Mouse (Mus musculus): Measurements from ENCODE around the gene Dtx4. TPM values are rescaled to one million over a fixed set of nuclear protein-coding genes. Genes with fewer than 3 reads are reported as not detected.

Dtx4 gene
- polyA plus RNA-seq, 1 experiment from 2014 or later: 54.9 TPM

DNA sequence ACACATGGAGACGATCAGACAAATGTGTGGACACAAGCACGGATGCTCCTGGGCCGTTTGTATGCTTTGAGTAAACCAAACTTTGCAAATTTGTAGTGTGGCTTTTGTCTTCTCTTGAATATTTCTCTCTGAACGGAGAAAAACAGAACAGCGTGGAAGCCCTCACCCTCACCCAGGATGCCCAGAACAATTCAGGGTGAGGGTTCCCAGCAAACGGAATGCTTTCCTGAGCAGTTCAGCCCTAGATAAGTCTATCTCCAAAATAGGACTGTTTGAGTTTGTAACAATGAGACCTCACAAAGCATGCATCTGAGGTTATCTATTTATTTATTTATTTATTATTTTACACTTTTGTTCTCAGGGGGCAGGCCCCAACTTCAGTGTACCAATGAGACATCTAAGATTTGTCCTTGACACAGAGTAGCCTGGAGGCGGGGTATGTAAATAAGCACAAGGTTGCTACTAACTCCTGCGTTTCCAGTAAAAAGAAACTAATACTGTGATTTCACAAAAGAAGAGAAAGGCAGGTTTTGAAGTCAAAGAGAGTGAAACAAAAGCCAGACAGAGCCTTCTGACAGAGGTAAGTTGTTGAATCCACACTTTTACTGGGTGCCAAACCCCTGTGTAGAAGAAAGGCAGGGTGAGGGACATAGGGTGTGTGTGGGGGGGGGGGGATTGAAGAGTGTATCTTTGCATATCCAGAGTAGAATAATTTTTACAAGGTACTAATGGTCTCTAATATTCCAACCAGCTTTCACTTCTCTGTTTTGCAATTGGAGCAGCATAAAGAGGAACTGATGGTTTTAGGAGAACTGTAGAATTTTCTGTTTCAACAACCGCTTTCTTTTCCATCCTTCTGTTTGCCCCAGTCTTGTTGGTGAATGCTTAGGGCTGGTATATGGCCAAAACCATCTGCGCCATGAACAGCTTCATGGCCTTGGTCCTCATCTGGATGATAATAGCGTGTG, 40.7 kb downstream of the Dtx4 start, which contains the start of gene Mpeg1:
Gene Mpeg1, plus strand, starts transcription at position 498 of the 968 bp plus-strand sequence.
- Histone ChIP-seq H3K27me3 (ENCODE audit: low read depth, poor library complexity, severe bottlenecking) (no peaks in the 10 kb centered on the region), H3K36me3 (peaks cover 22% of the 10 kb centered on the region), H3K4me1 (peaks cover 9% of the 10 kb centered on the region; the same call in 1 of the 2 replicates), H3K9me3 (replicated peaks) (no peaks in the 10 kb centered on the region), H3K27ac (replicated peaks) (no peak within 1 kb of the TSS), H3K4me3 (no peak within 1 kb of the TSS)
- no peak for DNase-seq (ENCODE audit: low spot score)
- WGBS: 88% methylated on average over 11 of the region's 11 CpGs

DNA sequence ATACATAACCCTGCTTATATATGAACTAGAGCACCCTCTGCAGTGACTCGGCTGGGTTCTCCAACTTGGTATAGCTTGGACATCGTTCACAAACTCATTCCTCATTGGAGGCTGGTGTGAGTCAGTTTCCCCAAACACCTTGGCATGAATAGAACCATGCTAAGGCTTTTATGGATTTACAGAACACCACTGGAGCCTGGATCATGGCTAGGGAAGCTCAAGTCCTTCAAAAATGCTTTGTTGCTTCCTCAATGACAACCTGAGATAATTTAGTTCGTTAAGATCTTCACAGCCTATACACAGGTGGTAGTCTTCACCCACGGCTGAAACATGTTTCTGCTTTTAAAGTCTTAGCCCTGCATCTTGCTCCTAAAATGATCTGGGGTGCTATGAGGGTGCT, 41.7 kb downstream of the Dtx4 start:
- H3K36me3 ChIP-seq: peaks cover 12% of the 10 kb centered on the region; the same call in 1 of the 2 replicates
- H3K27me3 ChIP-seq (ENCODE audit: low read depth, poor library complexity, severe bottlenecking): no peaks in the 10 kb centered on the region
- H3K4me1 ChIP-seq: peaks cover 9% of the 10 kb centered on the region; the same call in 1 of the 2 replicates
- H3K27ac ChIP-seq (replicated peaks): no peak overlapping the region
- no peak overlapping the region for H3K4me3 ChIP-seq
- DNase-seq (ENCODE audit: low spot score): no peak
- no peaks in the 10 kb centered on the region for H3K9me3 ChIP-seq (replicated peaks)
- WGBS: 91% methylated on average over 4 of the region's 4 CpGs

DNA sequence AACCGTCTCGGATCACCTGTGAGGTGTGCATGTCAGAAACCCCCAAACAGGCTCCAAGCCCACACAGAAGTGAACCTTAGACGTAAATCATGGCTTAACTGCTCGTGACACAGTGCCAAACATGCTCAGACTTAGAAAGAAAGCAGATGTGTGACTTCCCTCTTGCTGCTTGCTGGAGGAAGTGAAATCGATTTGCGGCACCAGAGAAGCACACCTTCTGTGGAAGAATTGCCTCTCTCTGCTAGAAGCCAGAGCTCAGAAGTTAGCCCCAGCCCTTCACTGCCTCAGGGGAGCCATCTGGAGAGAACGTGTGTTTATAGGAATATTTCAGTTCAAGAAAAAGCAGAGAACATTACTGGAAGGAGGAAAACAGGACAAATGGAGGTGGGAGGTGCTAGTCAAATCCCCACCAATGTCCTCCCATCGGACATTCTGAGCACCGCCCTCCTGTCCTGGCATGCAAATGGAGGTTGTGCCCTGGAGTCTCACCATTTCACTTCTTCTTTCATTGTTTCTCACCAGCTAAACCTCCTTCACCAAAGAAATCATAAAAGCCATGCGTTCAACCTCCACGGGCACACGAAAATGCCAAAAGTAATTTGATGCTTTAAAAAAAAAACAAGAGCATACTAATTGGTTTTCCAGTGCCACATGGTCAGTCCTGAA, 43.7 kb downstream of the Dtx4 start:
- DNase-seq (ENCODE audit: low spot score): no peak
- H3K27me3 ChIP-seq (ENCODE audit: low read depth, poor library complexity, severe bottlenecking): no peaks in the 10 kb centered on the region
- no peak overlapping the region for H3K27ac ChIP-seq (replicated peaks)
- H3K9me3 ChIP-seq (replicated peaks): no peaks in the 10 kb centered on the region
- no peak overlapping the region for H3K4me3 ChIP-seq
- no peaks in the 10 kb centered on the region for H3K36me3 ChIP-seq
- no peaks in the 10 kb centered on the region for H3K4me1 ChIP-seq
- 92% methylated on average over 12 of the region's 12 CpGs for WGBS

DNA sequence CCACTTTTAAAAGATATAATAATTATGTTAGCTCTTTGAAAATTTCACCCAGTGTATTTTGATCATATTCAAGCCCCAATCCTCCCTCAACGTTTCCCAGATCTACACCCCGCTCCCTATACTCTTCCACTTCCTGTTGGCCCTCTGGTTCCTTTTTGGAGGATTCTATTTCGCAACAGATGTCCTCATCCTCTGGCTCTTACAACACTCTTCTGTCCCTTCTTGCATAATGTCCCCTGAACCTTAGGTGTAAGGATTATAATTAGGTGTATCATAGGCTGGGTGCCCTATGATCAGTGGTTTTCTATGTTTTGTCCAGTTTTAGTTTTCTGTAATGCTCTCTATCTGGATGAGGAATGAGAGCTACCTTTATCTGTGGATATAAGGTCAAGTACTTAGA, 56.2 kb downstream of the Dtx4 start:
- H3K4me1 ChIP-seq: 0 out of 2 replicates have a peak, but pooled peaks cover 4% of the 10 kb centered on the region
- WGBS: 86% methylated on average over 3 of the region's 3 CpGs
- H3K27me3 ChIP-seq (ENCODE audit: low read depth, poor library complexity, severe bottlenecking): no peaks in the 10 kb centered on the region
- no peak overlapping the region for H3K27ac ChIP-seq (replicated peaks)
- no peak overlapping the region for H3K4me3 ChIP-seq
- no peak for DNase-seq (ENCODE audit: low spot score)
- no peaks in the 10 kb centered on the region for H3K9me3 ChIP-seq (replicated peaks)
- H3K36me3 ChIP-seq: no peaks in the 10 kb centered on the region

DNA sequence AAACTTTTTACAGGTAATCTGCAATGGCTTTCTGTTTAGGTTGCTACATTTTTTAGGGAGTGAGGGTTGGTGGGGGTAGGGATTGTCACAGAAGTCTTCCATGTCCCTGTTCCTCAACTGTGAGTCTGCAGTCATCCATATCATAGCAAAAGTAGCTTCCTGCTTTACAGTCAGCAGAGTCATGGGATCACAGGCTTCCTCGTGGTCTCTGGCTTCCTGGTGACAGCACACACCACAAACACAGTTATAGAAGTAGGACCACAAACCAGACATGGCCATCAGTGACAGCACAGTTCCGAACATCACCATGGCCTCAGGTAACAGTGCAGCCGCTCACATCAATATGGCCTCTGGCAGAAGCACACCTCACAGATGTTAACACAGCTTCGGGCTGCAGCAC, 58.7 kb downstream of the Dtx4 start:
- Histone ChIP-seq H3K9me3 (replicated peaks) (no peaks in the 10 kb centered on the region), H3K27me3 (ENCODE audit: low read depth, poor library complexity, severe bottlenecking) (no peaks in the 10 kb centered on the region), H3K27ac (replicated peaks) (no peak overlapping the region), H3K36me3 (no peaks in the 10 kb centered on the region), H3K4me1 (0 out of 2 replicates have a peak, but pooled peaks cover 4% of the 10 kb centered on the region), H3K4me3 (no peak overlapping the region)
- WGBS: 85% methylated on average over 4 of the region's 4 CpGs
- DNase-seq (ENCODE audit: low spot score): no peak

DNA sequence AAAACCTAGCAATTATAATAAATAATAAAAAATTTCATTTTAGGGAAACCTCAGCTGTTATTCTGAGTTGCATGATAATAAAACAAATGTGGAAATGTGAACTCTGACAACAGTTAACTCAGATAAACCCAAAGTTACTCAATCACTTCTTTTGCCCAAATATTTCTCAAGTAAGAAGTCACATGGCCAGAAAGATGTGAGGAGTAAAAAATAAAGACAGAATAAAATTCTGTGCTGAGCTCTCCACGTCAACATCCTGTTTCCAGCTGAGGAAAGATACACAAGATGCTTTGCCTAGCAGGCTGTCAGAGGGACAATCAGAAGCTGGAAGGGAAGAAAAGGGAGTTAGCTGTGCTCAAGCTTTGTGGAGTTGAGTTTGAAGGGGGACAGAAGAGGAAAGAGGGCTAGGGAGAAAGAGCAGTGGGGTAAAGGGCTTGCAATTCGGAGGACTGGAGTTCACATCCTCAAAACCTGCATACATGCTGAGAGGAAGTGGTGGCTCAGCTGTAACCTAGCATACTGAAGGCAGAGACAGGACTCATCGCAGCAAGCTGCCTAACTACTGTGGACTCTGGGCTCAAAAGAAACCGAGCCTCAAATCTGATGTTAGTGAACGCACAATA, 61.0 kb downstream of the Dtx4 start:
- no peak overlapping the region for H3K27ac ChIP-seq (replicated peaks)
- H3K36me3 ChIP-seq: no peaks in the 10 kb centered on the region
- no peak overlapping the region for H3K4me3 ChIP-seq
- WGBS: 72% methylated on average over 5 of the region's 5 CpGs
- no peaks in the 10 kb centered on the region for H3K27me3 ChIP-seq (ENCODE audit: low read depth, poor library complexity, severe bottlenecking)
- DNase-seq (ENCODE audit: low spot score): no peak
- no peaks in the 10 kb centered on the region for H3K9me3 ChIP-seq (replicated peaks)
- H3K4me1 ChIP-seq: 0 out of 2 replicates have a peak, but pooled peaks cover 4% of the 10 kb centered on the region

DNA sequence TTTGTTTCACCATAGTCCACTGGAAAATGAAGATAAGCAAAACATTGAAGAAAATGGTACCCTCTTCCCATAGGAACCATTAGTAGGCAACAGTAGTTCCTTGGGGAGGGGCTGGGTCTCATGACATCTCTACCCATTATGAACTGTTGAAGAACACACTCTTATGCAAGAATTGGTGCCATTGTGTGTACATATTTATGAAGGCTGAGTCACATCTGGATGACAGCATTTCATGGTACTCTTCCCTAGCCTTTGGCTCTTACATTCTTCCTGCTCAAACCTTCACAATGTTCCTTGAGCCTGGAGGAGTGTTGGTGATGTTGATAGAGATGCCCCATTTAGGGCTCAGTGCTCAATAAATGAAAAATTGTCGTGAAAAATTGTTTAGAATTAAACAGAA, 61.7 kb downstream of the Dtx4 start:
- WGBS: 63% methylated on average over 1 of the region's 1 CpGs
- no peak overlapping the region for H3K4me3 ChIP-seq
- DNase-seq (ENCODE audit: low spot score): no peak
- no peak overlapping the region for H3K27ac ChIP-seq (replicated peaks)
- no peaks in the 10 kb centered on the region for H3K36me3 ChIP-seq
- H3K9me3 ChIP-seq (replicated peaks): no peaks in the 10 kb centered on the region
- H3K4me1 ChIP-seq: 0 out of 2 replicates have a peak, but pooled peaks cover 4% of the 10 kb centered on the region
- H3K27me3 ChIP-seq (ENCODE audit: low read depth, poor library complexity, severe bottlenecking): no peaks in the 10 kb centered on the region

DNA sequence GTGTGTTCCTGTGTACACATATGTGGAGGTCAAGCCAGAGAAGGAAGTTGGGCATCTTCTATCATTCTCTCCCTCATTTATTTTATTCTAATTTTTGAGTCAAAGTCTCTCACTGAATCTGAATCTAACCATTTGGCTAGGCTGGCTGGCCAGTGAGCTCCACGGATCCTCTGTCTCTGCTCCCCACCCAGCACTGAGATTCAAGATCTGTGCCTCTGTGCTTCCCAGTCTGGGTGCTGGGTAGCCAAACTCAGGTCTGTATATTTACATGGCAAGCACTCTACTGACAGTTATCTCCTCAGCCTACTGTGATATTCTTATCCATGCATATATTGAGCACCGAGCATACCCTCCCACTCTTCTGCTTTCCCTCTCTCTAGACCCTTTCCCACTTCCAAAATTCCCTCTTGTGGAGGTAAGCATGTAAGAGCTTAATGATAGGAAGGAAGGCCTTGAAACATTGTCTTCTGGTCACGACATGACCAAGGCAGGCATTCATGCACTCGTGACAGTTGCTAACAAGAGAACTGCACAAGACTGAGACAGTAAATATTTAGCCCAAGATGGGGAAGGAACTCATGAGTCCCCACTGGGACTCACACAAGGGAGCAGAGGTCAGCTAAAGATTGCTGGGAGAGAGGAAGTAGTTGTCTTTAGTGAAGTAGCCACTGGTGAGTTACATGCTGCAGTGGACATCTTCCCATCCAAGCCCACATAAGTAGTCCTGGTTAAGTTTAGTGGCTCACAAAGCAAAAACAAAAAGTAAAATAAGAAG, 65.3 kb downstream of the Dtx4 start:
- no peak for DNase-seq (ENCODE audit: low spot score)
- Histone ChIP-seq H3K4me3 (no peak overlapping the region), H3K36me3 (no peaks in the 10 kb centered on the region), H3K4me1 (0 out of 2 replicates have a peak, but pooled peaks cover 4% of the 10 kb centered on the region), H3K9me3 (replicated peaks) (no peaks in the 10 kb centered on the region), H3K27ac (replicated peaks) (no peak overlapping the region), H3K27me3 (ENCODE audit: low read depth, poor library complexity, severe bottlenecking) (no peaks in the 10 kb centered on the region)
- 85% methylated on average over 4 of the region's 4 CpGs for WGBS

DNA sequence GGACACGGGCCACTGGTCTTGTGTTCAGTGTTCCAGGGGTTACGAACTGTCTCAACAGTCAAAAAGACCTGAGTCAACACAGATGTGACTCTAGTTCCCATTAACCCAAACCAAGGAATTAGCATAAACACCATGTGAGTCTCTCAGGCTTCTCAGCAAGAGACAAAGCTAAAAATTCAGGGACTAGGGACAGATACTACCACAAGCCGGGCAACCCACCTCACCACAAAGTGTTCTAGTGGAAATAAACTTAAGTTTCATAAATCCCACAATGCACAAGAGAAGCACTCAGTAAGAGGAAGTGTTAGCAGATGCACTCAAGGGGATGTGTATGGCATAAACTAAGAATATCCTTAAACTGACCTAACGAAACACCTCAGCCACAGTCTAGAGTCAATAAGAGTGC, 66.2 kb downstream of the Dtx4 start:
- no peak for DNase-seq (ENCODE audit: low spot score)
- Histone ChIP-seq H3K4me1 (no peaks in the 10 kb centered on the region), H3K36me3 (no peaks in the 10 kb centered on the region), H3K9me3 (replicated peaks) (no peaks in the 10 kb centered on the region), H3K27me3 (ENCODE audit: low read depth, poor library complexity, severe bottlenecking) (no peaks in the 10 kb centered on the region), H3K27ac (replicated peaks) (no peak overlapping the region), H3K4me3 (no peak overlapping the region)
- 88% methylated on average over 4 of the region's 4 CpGs for WGBS

DNA sequence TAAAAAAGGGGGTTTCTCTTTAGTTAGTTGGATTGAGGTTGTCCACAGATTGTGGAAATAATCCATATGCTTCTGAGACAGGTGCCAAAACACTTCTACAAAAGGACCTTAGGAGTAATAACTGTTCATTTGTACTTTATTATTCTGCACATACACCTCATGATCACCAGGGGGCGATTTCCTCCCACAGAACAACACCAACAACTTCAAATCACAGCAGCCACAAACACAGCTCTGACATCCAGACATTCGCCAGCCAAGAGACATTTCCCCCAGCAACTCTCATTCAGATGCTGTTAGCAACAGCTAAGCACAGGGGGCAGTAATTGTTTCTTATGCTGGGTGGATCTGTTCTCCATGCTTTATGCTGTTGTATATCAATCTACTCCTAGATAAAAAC, 68.2 kb downstream of the Dtx4 start:
- Histone ChIP-seq H3K9me3 (replicated peaks) (no peaks in the 10 kb centered on the region), H3K36me3 (no peaks in the 10 kb centered on the region), H3K4me1 (no peaks in the 10 kb centered on the region), H3K4me3 (no peak overlapping the region), H3K27me3 (ENCODE audit: low read depth, poor library complexity, severe bottlenecking) (no peaks in the 10 kb centered on the region), H3K27ac (replicated peaks) (no peak overlapping the region)
- WGBS: 15% methylated on average over 2 of the region's 2 CpGs
- DNase-seq (ENCODE audit: low spot score): peak; percentile 31

DNA sequence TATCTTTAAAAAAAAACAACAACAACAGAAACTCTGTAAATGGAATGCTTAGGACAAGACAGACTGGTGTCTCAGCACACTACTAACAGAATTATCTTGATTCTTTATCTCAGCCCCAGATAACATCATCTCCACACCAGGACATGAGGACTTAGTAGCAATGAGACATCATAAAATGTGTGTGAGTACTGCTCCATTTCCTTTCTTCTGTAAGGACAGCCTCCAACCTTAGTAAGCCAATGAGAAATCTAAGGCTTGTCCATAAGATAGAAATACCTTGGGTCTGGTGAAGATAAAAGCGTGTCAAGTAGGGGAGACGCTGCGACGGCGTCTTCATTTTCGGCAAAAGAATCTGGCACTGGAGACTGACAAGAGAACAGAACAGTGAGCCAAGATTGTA, 73.6 kb downstream of the Dtx4 start, which contains the start of gene Pfpl:
Gene Pfpl, plus strand, starts transcription at position 301 of the 400 bp plus-strand sequence.
- H3K4me1 ChIP-seq: no peaks in the 10 kb centered on the region
- WGBS: 96% methylated on average over 6 of the region's 6 CpGs
- H3K27me3 ChIP-seq (ENCODE audit: low read depth, poor library complexity, severe bottlenecking): no peaks in the 10 kb centered on the region
- H3K36me3 ChIP-seq: no peaks in the 10 kb centered on the region
- H3K27ac ChIP-seq (replicated peaks): no peak within 1 kb of the TSS
- no peak within 1 kb of the TSS for H3K4me3 ChIP-seq
- no peak for DNase-seq (ENCODE audit: low spot score)
- H3K9me3 ChIP-seq (replicated peaks): no peaks in the 10 kb centered on the region

DNA sequence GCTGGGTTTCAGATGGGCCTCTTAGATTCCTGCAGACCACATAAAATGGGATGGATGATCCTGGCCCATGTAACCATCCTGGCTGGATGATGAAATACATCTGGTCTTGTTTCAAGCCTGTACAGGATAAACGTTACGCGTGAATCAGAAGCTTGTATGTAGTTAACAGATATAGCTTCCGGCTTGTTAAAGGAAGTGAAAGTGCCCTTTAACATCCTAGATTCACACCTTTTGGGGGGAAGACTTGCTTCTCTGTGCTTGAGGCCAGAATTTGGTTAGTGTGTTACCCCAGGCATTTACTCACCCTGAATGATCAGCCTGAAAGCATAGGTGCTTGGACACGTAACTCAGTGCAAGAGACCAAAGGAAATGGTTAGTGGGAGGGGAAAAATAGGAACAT, 74.2 kb downstream of the Dtx4 start:
- Histone ChIP-seq H3K36me3 (no peaks in the 10 kb centered on the region), H3K27me3 (ENCODE audit: low read depth, poor library complexity, severe bottlenecking) (no peaks in the 10 kb centered on the region), H3K4me3 (no peak overlapping the region), H3K4me1 (no peaks in the 10 kb centered on the region), H3K9me3 (replicated peaks) (no peaks in the 10 kb centered on the region), H3K27ac (replicated peaks) (no peak overlapping the region)
- DNase-seq (ENCODE audit: low spot score): no peak
- 96% methylated on average over 5 of the region's 5 CpGs for WGBS

Measured in midbrain, embryonic 10.5 days (tissue).